Mouse (Mus musculus) CD4-positive, CD25-positive, alpha-beta regulatory T cell, adult 2 months (primary cell): Measurements from ENCODE around the gene Gm3278.
"Not testable (repeated sequence)": the region's sequence is repeated elsewhere in the genome, so short reads cannot be mapped to it uniquely, and the experiment has no call there.

Experiments used
- DNase-seq: peaks from one replicate; pipeline ENCODE4 v3.0.0-alpha.2; 2012; ENCODE audit warnings: low read depth, low spot score

The Gm3278 gene

DNA sequence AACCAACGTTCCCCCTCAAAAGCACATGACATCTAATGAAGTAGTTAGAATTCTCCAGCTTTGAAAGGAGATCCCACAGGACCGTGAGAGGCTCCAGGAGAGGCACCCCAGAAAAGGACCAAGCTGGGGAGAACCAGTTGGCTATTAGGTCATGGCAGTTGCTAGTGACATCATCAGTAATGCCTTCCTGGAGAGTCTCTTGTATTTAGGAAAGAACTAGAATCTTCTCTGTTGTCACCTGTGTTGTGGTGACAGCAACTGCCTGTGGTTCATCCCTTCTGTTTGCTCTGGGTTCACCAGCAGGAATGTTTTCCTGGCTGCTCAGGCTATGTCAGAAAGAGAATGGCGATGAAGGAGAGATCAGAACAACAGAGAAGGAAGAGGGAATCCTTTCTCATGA is at the start of gene Gm3278:
Gene Gm3278 (plus strand): TSS at position 301 of the 400 bp plus-strand sequence.
- not testable (repeated sequence) for DNase-seq

DNA sequence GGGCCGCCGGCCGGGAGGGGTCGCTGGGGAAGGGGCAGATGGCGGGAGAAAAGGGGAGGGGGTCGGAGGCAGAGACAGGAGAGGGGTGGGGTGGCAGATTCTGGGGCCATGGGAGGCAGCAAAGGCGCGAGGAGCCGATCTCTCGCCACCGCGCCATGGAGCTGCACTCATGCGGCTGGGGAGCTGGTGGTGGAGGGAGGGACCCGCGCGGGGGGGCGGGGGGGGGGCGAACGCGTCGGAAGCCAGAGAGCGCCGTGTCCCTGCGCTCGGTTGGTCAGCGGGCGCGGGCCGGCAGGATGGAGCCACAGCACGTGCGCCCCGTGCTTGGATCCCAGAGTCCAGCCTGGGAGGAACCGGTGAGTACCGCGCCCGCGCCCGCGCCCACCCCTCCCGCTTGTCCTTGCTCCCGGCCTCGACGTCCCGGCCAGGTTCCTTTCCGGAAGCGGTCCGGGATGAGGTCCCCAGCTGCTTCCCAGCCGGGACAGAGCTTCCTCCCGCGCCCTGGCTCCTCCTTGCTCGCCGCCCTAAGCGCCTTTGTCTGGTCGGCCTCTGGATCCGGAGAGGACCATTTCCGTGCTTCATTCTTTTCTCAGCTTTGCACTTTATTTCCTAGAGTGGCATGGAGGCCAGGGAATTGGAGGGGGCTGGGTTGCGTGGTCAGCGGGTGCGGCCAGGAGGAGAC is 36.8 kb upstream of the Gm3278 start, which contains the start of gene Gm3264:
Gene Gm3264 (plus strand): TSS at position 278 of the 682 bp plus-strand sequence.
- peak; percentile 1 for DNase-seq
